Comparison of ENCODE assay signal across 10 mouse cellular contexts in genomic region chr11:4291639-4292038, GRCm38 (mm10). TPM values are rescaled to one million over a fixed set of nuclear protein-coding genes. Genes with fewer than 3 reads are reported as not detected.
A peak's percentile ranks its signal among the peaks of the same experiment; 100 is the strongest.
DNase-seq lines count a peak whose midpoint lies in the region; ATAC-seq lines count a peak whose summit lies in the region.
"Had no signal": no experiment of that assay in that cellular context is flagged by ENCODE, and none has a peak within 500 bp of the region (broad histone marks: within the 10 kb centered on the region; RNA-seq: fewer than 3 reads in every experiment).

No protein-coding gene starts in this region.

- no peaks in the 10 kb centered on the region for H3K36me3 ChIP-seq in heart, embryonic 11.5 days (ENCODE audit: control insufficient read depth, insufficient read depth, low read length)

- no peak overlapping the region for H3K4me3 ChIP-seq in heart, embryonic 11.5 days (ENCODE audit: low read depth, low read length)

- H3K27ac ChIP-seq in heart, embryonic 11.5 days (ENCODE audit: low read depth, low read length) = no peak overlapping the region
- H3K27ac ChIP-seq: macrophage had no signal

- H3K4me1 ChIP-seq in heart, embryonic 11.5 days (ENCODE audit: control insufficient read depth, insufficient read depth, low read length) = peaks cover 24% of the 10 kb centered on the region

- DNase-seq in heart, adult 11 months = peak; percentile 98
- DNase-seq in adrenal gland, postnatal 36 days = peak; percentile 71 to 76
- DNase-seq in gastrocnemius, postnatal 25 days = peak; percentile 74
- DNase-seq in left cerebral cortex, postnatal 14 days (ENCODE audit: low spot score in 2 of 2) = peak; percentile 47 to 64
- no peak for DNase-seq in kidney, adult 8-10 months
- no peak for DNase-seq in yolk sac, embryonic 10.5 days (ENCODE audit: low spot score)

- H3K9ac ChIP-seq in heart, embryonic 11.5 days (ENCODE audit: low read depth, low read length) = no peak overlapping the region

- WGBS in heart, embryonic 11.5 days (ENCODE audit: insufficient replicate concordance) = 76% methylated on average over 6 of the region's 6 CpGs

- no peak for ATAC-seq in heart, embryonic 11.5 days (replicated peaks; ENCODE audit: insufficient number of reproducible peaks, low FRiP score, low TSS enrichment)
- ATAC-seq in CD4-positive, CD25-positive, alpha-beta regulatory T cell, adult 4 months = no peak

- no peaks in the 10 kb centered on the region for H3K9me3 ChIP-seq in heart, embryonic 11.5 days (replicated peaks; ENCODE audit: control insufficient read depth, low read length)

- intact Hi-C loops in left cerebral cortex, postnatal 14 days (cut with DNase I) = no loop called here

- peaks cover 13% of the 10 kb centered on the region for H3K27me3 ChIP-seq in heart, embryonic 11.5 days (ENCODE audit: control insufficient read depth, insufficient read depth, low read length)
- H3K27me3 ChIP-seq: CH12.LX had no signal

- no peak overlapping the region for H3K4me2 ChIP-seq in heart, embryonic 11.5 days

RNA-seq across cellular contexts. Expression of gene Lif, which starts 34.3 kb away (rescaled TPM):
- polyA plus RNA-seq in heart, embryonic 11.5 days (2014; fragmentation: Nextera tagmentation; extraction: Ambion mirVana) = 0.06 and 0.11 TPM in 2 replicates
- total RNA-seq in adrenal gland, postnatal 36 days (2021) = under 1 TPM; 0.10 to 0.56 TPM
- under 1 TPM; 0.26 to 0.43 TPM for total RNA-seq in gastrocnemius, postnatal 25 days (2021)
- total RNA-seq in left cerebral cortex, postnatal 14 days (2021) = under 1 TPM; 0.15 to 0.59 TPM
- polyA plus RNA-seq in CD4-positive, CD25-positive, alpha-beta regulatory T cell, adult 4 months (2017; shearing (Covaris generic)) = 1 to 10 TPM; 1.8 to 2.7 TPM

RNA-seq across cellular contexts. Expression of gene Osm, which starts 55.4 kb away (rescaled TPM):
- polyA plus RNA-seq in heart, embryonic 11.5 days (2014; fragmentation: Nextera tagmentation; extraction: Ambion mirVana) = 0.10 and 0.11 TPM in 2 replicates
- under 1 TPM in 1 of 2 experiments, not detected in 1; 0.26 TPM for total RNA-seq in adrenal gland, postnatal 36 days (2021)
- not detected for total RNA-seq in gastrocnemius, postnatal 25 days (2021)
- total RNA-seq in left cerebral cortex, postnatal 14 days (2021) = not detected
- polyA plus RNA-seq in CD4-positive, CD25-positive, alpha-beta regulatory T cell, adult 4 months (2017; shearing (Covaris generic)) = 10 to 100 TPM; 18.6 to 22.8 TPM

Comparison
In these comparisons a context has a peak if more than half of its experiments do, and no peak if none do; other contexts are left out.
1. DNase-seq: peak in heart, adult 11 months (single experiment), adrenal gland, postnatal 36 days (2 of 2), gastrocnemius, postnatal 25 days (single experiment) and left cerebral cortex, postnatal 14 days (2 of 2); none in kidney, adult 8-10 months (0 of 2) and yolk sac, embryonic 10.5 days (single experiment).